Mouse (Mus musculus): ENCODE measurements at regions not wholly inside any gene's neighbourhood (a gene's known extent, or its start where the extent isn't known, plus 50 kb on each side); places are given as distances from the start of the nearest gene placed in this dataset.

DNA sequence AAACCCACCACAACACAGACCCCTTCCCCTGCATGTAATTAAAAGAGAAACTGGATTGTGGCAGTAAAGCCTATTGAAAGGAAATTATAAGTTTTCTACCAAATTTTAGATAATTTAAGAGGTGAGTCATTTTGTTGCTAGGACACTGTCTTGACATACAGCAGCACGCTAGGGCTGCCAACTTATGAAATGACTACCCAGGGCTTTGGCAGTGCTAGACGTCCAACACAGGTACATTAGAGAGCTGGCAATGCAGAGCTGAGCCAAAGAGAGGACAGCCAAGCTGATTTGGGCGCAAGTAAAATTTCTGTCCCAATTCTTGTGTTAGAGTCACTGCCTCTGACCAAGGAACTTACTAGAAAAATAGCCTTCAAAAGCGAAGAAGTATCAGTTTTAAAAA, 712.4 kb downstream of the Mecom start:
- Histone ChIP-seq H3K4me1 (ENCODE audit: insufficient read depth, low read length) (no peaks in the 10 kb centered on the region), H3K36me3 (ENCODE audit: insufficient read depth, low read length) (no peaks in the 10 kb centered on the region), H3K4me3 (ENCODE audit: low read length) (no peak overlapping the region), H3K9me3 (ENCODE audit: low read length) (no peaks in the 10 kb centered on the region), H3K4me2 (ENCODE audit: low read depth, low read length) (no peak overlapping the region), H3K9ac (replicated peaks; ENCODE audit: low read length) (no peak overlapping the region), H3K27ac (no peak overlapping the region), H3K27me3 (ENCODE audit: insufficient read depth, low read length) (no peaks in the 10 kb centered on the region)
- no peak for DNase-seq (ENCODE audit: low spot score)
- 54% methylated on average over 4 of the region's 4 CpGs for WGBS
- no peak for ATAC-seq
- TF ChIP-seq CTCF (IDR thresholded peaks at IDR 0.05; ENCODE audit: low read depth): no peak

DNA sequence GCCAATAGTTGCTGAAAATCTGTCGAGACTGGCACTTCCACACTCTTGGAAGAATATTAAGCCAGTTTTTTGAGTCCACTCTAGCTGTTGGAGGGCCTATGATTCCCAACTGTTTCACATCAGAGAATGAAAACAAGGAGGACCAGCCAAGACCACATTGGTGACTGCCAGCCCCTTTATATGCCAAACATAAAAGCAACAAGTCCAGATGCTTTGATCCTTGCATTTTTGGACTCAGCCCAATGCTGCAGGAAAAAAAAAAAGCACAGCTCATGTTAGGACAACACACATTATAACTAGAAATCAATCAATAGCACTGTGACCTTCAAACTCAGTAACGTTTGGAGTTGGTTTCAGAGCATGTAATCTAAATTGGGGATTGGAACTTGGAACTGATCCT, 712.9 kb downstream of the Mecom start:
- Histone ChIP-seq H3K9ac (replicated peaks; ENCODE audit: low read length) (no peak overlapping the region), H3K4me2 (ENCODE audit: low read depth, low read length) (no peak overlapping the region), H3K36me3 (ENCODE audit: insufficient read depth, low read length) (no peaks in the 10 kb centered on the region), H3K9me3 (ENCODE audit: low read length) (no peaks in the 10 kb centered on the region), H3K27me3 (ENCODE audit: insufficient read depth, low read length) (no peaks in the 10 kb centered on the region), H3K4me1 (ENCODE audit: insufficient read depth, low read length) (no peaks in the 10 kb centered on the region), H3K27ac (no peak overlapping the region), H3K4me3 (ENCODE audit: low read length) (no peak overlapping the region)
- ATAC-seq: no peak
- 28% methylated on average over 2 of the region's 2 CpGs for WGBS
- TF ChIP-seq CTCF (IDR thresholded peaks at IDR 0.05; ENCODE audit: low read depth): no peak
- peak; percentile 37 for DNase-seq (ENCODE audit: low spot score)

GRCm38 (mm10) chr3:29831346-29831745, 716.5 kb downstream of the Mecom start:
- Histone ChIP-seq H3K36me3 (ENCODE audit: insufficient read depth, low read length) (no peaks in the 10 kb centered on the region), H3K4me2 (ENCODE audit: low read depth, low read length) (no peak overlapping the region), H3K27me3 (ENCODE audit: insufficient read depth, low read length) (no peaks in the 10 kb centered on the region), H3K9me3 (ENCODE audit: low read length) (no peaks in the 10 kb centered on the region), H3K4me3 (ENCODE audit: low read length) (no peak overlapping the region), H3K27ac (no peak overlapping the region), H3K4me1 (ENCODE audit: insufficient read depth, low read length) (no peaks in the 10 kb centered on the region), H3K9ac (replicated peaks; ENCODE audit: low read length) (no peak overlapping the region)
- WGBS: 87% methylated on average over 1 of the region's 1 CpGs
- DNase-seq (ENCODE audit: low spot score) (no peak), ATAC-seq (no peak)
- TF ChIP-seq CTCF (IDR thresholded peaks at IDR 0.05; ENCODE audit: low read depth): no peak

- Histone ChIP-seq H3K9me3 (ENCODE audit: low read length) (no peaks in the 10 kb centered on the region), H3K27ac (no peak overlapping the region), H3K27me3 (ENCODE audit: insufficient read depth, low read length) (no peaks in the 10 kb centered on the region), H3K4me2 (ENCODE audit: low read depth, low read length) (no peak overlapping the region), H3K36me3 (ENCODE audit: insufficient read depth, low read length) (no peaks in the 10 kb centered on the region), H3K4me1 (ENCODE audit: insufficient read depth, low read length) (no peaks in the 10 kb centered on the region), H3K4me3 (ENCODE audit: low read length) (no peak overlapping the region), H3K9ac (replicated peaks; ENCODE audit: low read length) (no peak overlapping the region)
- DNase-seq (ENCODE audit: low spot score): peak; percentile 48
- 66% methylated on average over 10 of the region's 10 CpGs for WGBS
- TF ChIP-seq CTCF (IDR thresholded peaks at IDR 0.05; ENCODE audit: low read depth): no peak
- no peak for ATAC-seq
Measured at GRCm38 (mm10) chr3:29822622-29823370, 725.0 kb downstream of the Mecom start.

- no peak for DNase-seq (ENCODE audit: low spot score)
- no peak for TF ChIP-seq CTCF (IDR thresholded peaks at IDR 0.05; ENCODE audit: low read depth)
Measured at GRCm38 (mm10) chr3:29816964-29817363, 730.8 kb downstream of the Mecom start.

GRCm38 (mm10) chr3:29813276-29813675, 731.5 kb downstream of the Egfem1 start:
- no peak overlapping the region for H3K27ac ChIP-seq
- no peak for TF ChIP-seq CTCF (IDR thresholded peaks at IDR 0.05; ENCODE audit: low read depth)
- DNase-seq (ENCODE audit: low spot score): no peak
- no peaks in the 10 kb centered on the region for H3K4me1 ChIP-seq (ENCODE audit: insufficient read depth, low read length)
- H3K4me2 ChIP-seq (ENCODE audit: low read depth, low read length): peak overlapping the region; percentile 20; the same call in 1 of the 2 replicates
- no peak overlapping the region for H3K4me3 ChIP-seq (ENCODE audit: low read length)
- H3K9me3 ChIP-seq (ENCODE audit: low read length): no peaks in the 10 kb centered on the region
- ATAC-seq: no peak
- WGBS: 50% methylated on average over 7 of the region's 7 CpGs
- no peaks in the 10 kb centered on the region for H3K27me3 ChIP-seq (ENCODE audit: insufficient read depth, low read length)
- no peak overlapping the region for H3K9ac ChIP-seq (replicated peaks; ENCODE audit: low read length)
- H3K36me3 ChIP-seq (ENCODE audit: insufficient read depth, low read length): no peaks in the 10 kb centered on the region

More at GRCm38 (mm10) chr3:29816964-29817363, 730.8 kb downstream of the Mecom start:
- Histone ChIP-seq H3K4me3 (ENCODE audit: low read length) (no peak overlapping the region), H3K4me2 (ENCODE audit: low read depth, low read length) (no peak overlapping the region), H3K9me3 (ENCODE audit: low read length) (no peaks in the 10 kb centered on the region), H3K4me1 (ENCODE audit: insufficient read depth, low read length) (no peaks in the 10 kb centered on the region), H3K27me3 (ENCODE audit: insufficient read depth, low read length) (no peaks in the 10 kb centered on the region), H3K36me3 (ENCODE audit: insufficient read depth, low read length) (no peaks in the 10 kb centered on the region), H3K27ac (no peak overlapping the region), H3K9ac (replicated peaks; ENCODE audit: low read length) (no peak overlapping the region)
- no peak for ATAC-seq
- 83% methylated on average over 4 of the region's 4 CpGs for WGBS

Measured in hindbrain, postnatal 0 days (tissue).